Mouse (Mus musculus): ENCODE results near the gene Hsd11b1. TPM values are rescaled to one million over a fixed set of nuclear protein-coding genes. Genes with fewer than 3 reads are reported as not detected.

Hsd11b1 gene
- polyA plus RNA-seq, 1 experiment from 2014 or later = 64.3 TPM

GRCm38 (mm10) chr1:193301216-193302092 is 37.6 kb upstream of the Hsd11b1 start:
- peak overlapping the region; percentile 28 for H3K4me3 ChIP-seq (ENCODE audit: low read length)

GRCm38 (mm10) chr1:193299995-193300394 is 36.1 kb upstream of the Hsd11b1 start:
- Histone ChIP-seq H3K9ac (ENCODE audit: low read length) (no peak overlapping the region), H3K4me2 (ENCODE audit: low read depth, low read length) (no peak overlapping the region), H3K4me1 (replicated peaks; ENCODE audit: control insufficient read depth, insufficient read depth, low read length) (no peaks in the 10 kb centered on the region; the same call in 1 of the 2 replicates), H3K9me3 (ENCODE audit: control insufficient read depth, low read length) (no peaks in the 10 kb centered on the region), H3K27me3 (ENCODE audit: control insufficient read depth, insufficient read depth, low read depth, low read length) (no peaks in the 10 kb centered on the region), H3K27ac (ENCODE audit: low read length) (no peak overlapping the region), H3K4me3 (ENCODE audit: low read length) (no peak overlapping the region), H3K36me3 (ENCODE audit: control insufficient read depth, insufficient read depth, low read length) (no peaks in the 10 kb centered on the region)
- ATAC-seq (ENCODE audit: low read depth) = no peak
- 67% methylated on average over 1 of the region's 1 CpGs for WGBS

More at GRCm38 (mm10) chr1:193301216-193302092, 37.6 kb upstream of the Hsd11b1 start:
- H3K36me3 ChIP-seq (ENCODE audit: control insufficient read depth, insufficient read depth, low read length) = no peaks in the 10 kb centered on the region
- no peaks in the 10 kb centered on the region for H3K27me3 ChIP-seq (ENCODE audit: control insufficient read depth, insufficient read depth, low read depth, low read length)
- no peaks in the 10 kb centered on the region; the same call in 1 of the 2 replicates for H3K4me1 ChIP-seq (replicated peaks; ENCODE audit: control insufficient read depth, insufficient read depth, low read length)
- H3K4me2 ChIP-seq (ENCODE audit: low read depth, low read length) = peak overlapping the region; percentile 51
- peak overlapping the region; percentile 8; the same call in 1 of the 2 replicates for H3K9ac ChIP-seq (ENCODE audit: low read length)
- no peaks in the 10 kb centered on the region for H3K9me3 ChIP-seq (ENCODE audit: control insufficient read depth, low read length)
- WGBS = 34% methylated on average over 6 of the region's 6 CpGs
- peak; percentile 92 for ATAC-seq (ENCODE audit: low read depth)
- peak overlapping the region; percentile 75 for H3K27ac ChIP-seq (ENCODE audit: low read length)

DNA sequence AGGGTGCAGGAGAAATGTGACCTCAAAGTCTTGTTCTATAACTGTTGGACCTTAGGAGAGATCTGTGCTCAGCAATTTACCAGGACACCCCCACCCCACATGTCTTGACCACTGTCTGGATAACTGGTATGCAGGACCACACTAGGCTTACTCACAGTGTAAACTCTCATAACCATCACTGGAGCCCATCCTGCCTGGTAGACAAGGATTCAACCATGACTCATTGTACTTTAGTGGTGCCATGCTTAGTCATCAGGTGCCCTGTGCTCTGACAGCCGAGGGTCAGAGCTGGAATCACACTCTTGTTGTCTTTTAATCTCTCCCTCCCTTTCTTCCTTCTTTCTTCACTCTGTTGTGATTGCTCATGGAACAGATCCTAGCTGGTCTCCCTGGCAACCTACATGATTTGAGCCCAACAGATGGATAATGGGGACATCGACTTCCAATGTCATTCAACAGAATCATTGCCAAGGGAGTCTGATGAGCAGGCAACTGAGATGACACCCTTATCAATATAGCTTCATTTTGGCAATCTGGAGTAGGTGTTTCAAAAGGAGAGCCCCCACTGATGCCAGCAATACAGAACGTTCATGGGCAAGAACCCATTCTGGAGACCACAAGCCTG is 34.4 kb upstream of the Hsd11b1 start:
- ATAC-seq (ENCODE audit: low read depth) = no peak
- no peak overlapping the region for H3K9ac ChIP-seq (ENCODE audit: low read length)
- H3K27ac ChIP-seq (ENCODE audit: low read length) = no peak overlapping the region
- no peaks in the 10 kb centered on the region for H3K9me3 ChIP-seq (ENCODE audit: control insufficient read depth, low read length)
- H3K36me3 ChIP-seq (ENCODE audit: control insufficient read depth, insufficient read depth, low read length) = no peaks in the 10 kb centered on the region
- no peak overlapping the region for H3K4me3 ChIP-seq (ENCODE audit: low read length)
- H3K4me2 ChIP-seq (ENCODE audit: low read depth, low read length) = no peak overlapping the region
- WGBS = 72% methylated on average over 3 of the region's 3 CpGs
- no peaks in the 10 kb centered on the region for H3K27me3 ChIP-seq (ENCODE audit: control insufficient read depth, insufficient read depth, low read depth, low read length)
- no peaks in the 10 kb centered on the region; the same call in 1 of the 2 replicates for H3K4me1 ChIP-seq (replicated peaks; ENCODE audit: control insufficient read depth, insufficient read depth, low read length)

DNA sequence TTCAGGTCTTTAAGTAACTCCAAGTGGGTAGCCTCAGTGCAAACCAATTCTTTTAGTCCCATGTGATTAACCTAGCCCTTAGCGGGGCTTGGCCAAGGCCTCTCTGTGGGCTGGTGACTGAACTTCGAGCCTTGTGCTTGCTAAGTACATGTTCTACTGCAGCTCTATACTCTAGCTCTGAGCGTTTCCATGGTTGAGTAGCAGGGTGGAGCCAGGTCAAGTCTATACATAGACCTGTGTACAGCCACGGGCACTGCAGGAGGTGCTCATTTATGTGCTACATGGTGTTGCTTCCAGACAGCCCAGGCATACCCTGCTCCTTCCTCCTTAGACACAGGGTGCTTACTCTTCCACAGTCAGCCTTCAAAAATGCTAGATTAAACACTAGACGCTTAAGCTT is 32.0 kb upstream of the Hsd11b1 start:
- no peaks in the 10 kb centered on the region for H3K27me3 ChIP-seq (ENCODE audit: control insufficient read depth, insufficient read depth, low read depth, low read length)
- H3K36me3 ChIP-seq (ENCODE audit: control insufficient read depth, insufficient read depth, low read length) = no peaks in the 10 kb centered on the region
- H3K9me3 ChIP-seq (ENCODE audit: control insufficient read depth, low read length) = no peaks in the 10 kb centered on the region
- H3K4me3 ChIP-seq (ENCODE audit: low read length) = no peak overlapping the region
- no peak overlapping the region for H3K4me2 ChIP-seq (ENCODE audit: low read depth, low read length)
- 72% methylated on average over 5 of the region's 5 CpGs for WGBS
- no peak for ATAC-seq (ENCODE audit: low read depth)
- no peaks in the 10 kb centered on the region; the same call in 1 of the 2 replicates for H3K4me1 ChIP-seq (replicated peaks; ENCODE audit: control insufficient read depth, insufficient read depth, low read length)
- no peak overlapping the region for H3K9ac ChIP-seq (ENCODE audit: low read length)
- H3K27ac ChIP-seq (ENCODE audit: low read length) = no peak overlapping the region

DNA sequence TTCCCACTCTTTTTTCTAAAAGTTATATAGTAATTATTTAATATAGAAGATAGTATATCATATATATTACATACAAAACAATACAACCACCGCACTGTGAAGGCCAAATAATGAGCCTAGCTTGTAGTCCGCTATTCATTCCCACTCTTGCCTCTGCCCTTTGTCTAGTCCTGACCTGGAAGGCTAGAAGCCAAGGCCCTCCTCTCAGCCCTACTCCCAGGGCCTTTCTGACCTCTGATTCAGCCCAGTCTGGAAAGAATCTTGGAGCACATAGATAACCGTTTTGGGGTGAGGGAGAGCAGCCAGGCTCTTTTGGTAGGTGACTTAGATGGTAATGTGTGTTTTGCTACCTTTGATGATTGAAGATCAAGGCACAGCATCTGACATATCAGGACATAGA is 30.1 kb upstream of the Hsd11b1 start:
- no peak for ATAC-seq (ENCODE audit: low read depth)
- no peaks in the 10 kb centered on the region for H3K27me3 ChIP-seq (ENCODE audit: control insufficient read depth, insufficient read depth, low read depth, low read length)
- H3K4me2 ChIP-seq (ENCODE audit: low read depth, low read length) = no peak overlapping the region
- H3K27ac ChIP-seq (ENCODE audit: low read length) = no peak overlapping the region
- no peaks in the 10 kb centered on the region for H3K9me3 ChIP-seq (ENCODE audit: control insufficient read depth, low read length)
- 63% methylated on average over 3 of the region's 3 CpGs for WGBS
- no peaks in the 10 kb centered on the region for H3K36me3 ChIP-seq (ENCODE audit: control insufficient read depth, insufficient read depth, low read length)
- no peak overlapping the region for H3K4me3 ChIP-seq (ENCODE audit: low read length)
- H3K4me1 ChIP-seq (replicated peaks; ENCODE audit: control insufficient read depth, insufficient read depth, low read length) = no peaks in the 10 kb centered on the region
- no peak overlapping the region for H3K9ac ChIP-seq (ENCODE audit: low read length)

DNA sequence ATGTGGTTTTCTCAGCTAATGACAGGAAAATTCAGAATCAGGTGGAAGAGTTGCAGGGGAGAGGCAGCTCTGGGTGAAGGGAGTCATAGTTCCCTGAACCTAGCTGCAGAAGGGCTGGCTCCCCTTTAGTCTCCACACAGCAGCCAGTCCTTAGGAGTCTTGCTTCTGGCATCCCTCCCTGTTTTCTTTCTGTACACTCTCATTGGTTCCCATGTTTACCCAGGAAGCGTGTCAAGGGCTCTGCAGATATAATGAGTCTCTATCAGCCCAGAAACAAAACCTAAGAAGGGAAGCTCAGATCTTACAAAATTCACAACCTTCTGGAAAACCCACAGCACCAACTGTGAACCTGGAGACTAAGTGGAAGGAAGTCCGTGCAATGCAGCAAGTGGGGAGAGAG is 29.2 kb upstream of the Hsd11b1 start:
- Histone ChIP-seq H3K4me1 (replicated peaks; ENCODE audit: control insufficient read depth, insufficient read depth, low read length) (no peaks in the 10 kb centered on the region), H3K36me3 (ENCODE audit: control insufficient read depth, insufficient read depth, low read length) (no peaks in the 10 kb centered on the region), H3K4me3 (ENCODE audit: low read length) (no peak overlapping the region), H3K27me3 (ENCODE audit: control insufficient read depth, insufficient read depth, low read depth, low read length) (no peaks in the 10 kb centered on the region), H3K27ac (ENCODE audit: low read length) (no peak overlapping the region), H3K9me3 (ENCODE audit: control insufficient read depth, low read length) (no peaks in the 10 kb centered on the region), H3K9ac (ENCODE audit: low read length) (no peak overlapping the region), H3K4me2 (ENCODE audit: low read depth, low read length) (no peak overlapping the region)
- ATAC-seq (ENCODE audit: low read depth) = peak; percentile 76
- 26% methylated on average over 2 of the region's 2 CpGs for WGBS

GRCm38 (mm10) chr1:193290686-193291085 is 26.8 kb upstream of the Hsd11b1 start:
- H3K36me3 ChIP-seq (ENCODE audit: control insufficient read depth, insufficient read depth, low read length) = no peaks in the 10 kb centered on the region
- ATAC-seq (ENCODE audit: low read depth) = no peak
- no peak overlapping the region for H3K9ac ChIP-seq (ENCODE audit: low read length)
- H3K4me2 ChIP-seq (ENCODE audit: low read depth, low read length) = no peak overlapping the region
- no peak overlapping the region for H3K4me3 ChIP-seq (ENCODE audit: low read length)
- no peaks in the 10 kb centered on the region for H3K4me1 ChIP-seq (replicated peaks; ENCODE audit: control insufficient read depth, insufficient read depth, low read length)
- no peak overlapping the region for H3K27ac ChIP-seq (ENCODE audit: low read length)
- no peaks in the 10 kb centered on the region for H3K9me3 ChIP-seq (ENCODE audit: control insufficient read depth, low read length)
- no peaks in the 10 kb centered on the region for H3K27me3 ChIP-seq (ENCODE audit: control insufficient read depth, insufficient read depth, low read depth, low read length)

DNA sequence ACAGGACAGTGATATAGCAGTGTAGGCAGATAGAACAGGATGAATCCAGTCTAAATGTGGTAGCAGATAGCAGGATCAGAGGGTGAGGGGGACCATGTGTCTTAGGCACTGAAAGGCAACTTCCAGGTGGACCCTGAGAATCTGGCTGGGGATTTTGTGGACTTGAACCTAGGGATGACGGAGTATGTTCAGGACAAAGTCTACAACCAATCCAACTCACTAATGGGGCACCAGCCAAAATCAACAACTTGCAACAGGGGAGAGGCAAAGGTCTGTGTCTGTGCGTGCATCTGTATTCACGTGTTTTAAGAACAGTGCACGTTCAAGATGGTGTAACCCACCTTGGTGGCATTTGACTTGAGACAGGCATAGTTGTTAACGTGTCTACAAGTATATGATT is 26.0 kb upstream of the Hsd11b1 start:
- 89% methylated on average over 5 of the region's 5 CpGs for WGBS
- no peak for ATAC-seq (ENCODE audit: low read depth)
- Histone ChIP-seq H3K27me3 (ENCODE audit: control insufficient read depth, insufficient read depth, low read depth, low read length) (no peaks in the 10 kb centered on the region), H3K36me3 (ENCODE audit: control insufficient read depth, insufficient read depth, low read length) (no peaks in the 10 kb centered on the region), H3K4me2 (ENCODE audit: low read depth, low read length) (no peak overlapping the region), H3K27ac (ENCODE audit: low read length) (no peak overlapping the region), H3K9me3 (ENCODE audit: control insufficient read depth, low read length) (no peaks in the 10 kb centered on the region), H3K4me3 (ENCODE audit: low read length) (no peak overlapping the region), H3K9ac (ENCODE audit: low read length) (no peak overlapping the region), H3K4me1 (replicated peaks; ENCODE audit: control insufficient read depth, insufficient read depth, low read length) (no peaks in the 10 kb centered on the region)

- Histone ChIP-seq H3K27ac (ENCODE audit: low read length) (no peak overlapping the region), H3K4me3 (ENCODE audit: low read length) (no peak overlapping the region), H3K9me3 (ENCODE audit: control insufficient read depth, low read length) (no peaks in the 10 kb centered on the region), H3K36me3 (ENCODE audit: control insufficient read depth, insufficient read depth, low read length) (no peaks in the 10 kb centered on the region), H3K27me3 (ENCODE audit: control insufficient read depth, insufficient read depth, low read depth, low read length) (no peaks in the 10 kb centered on the region), H3K9ac (ENCODE audit: low read length) (no peak overlapping the region), H3K4me2 (ENCODE audit: low read depth, low read length) (no peak overlapping the region), H3K4me1 (replicated peaks; ENCODE audit: control insufficient read depth, insufficient read depth, low read length) (no peaks in the 10 kb centered on the region)
- 84% methylated on average over 3 of the region's 3 CpGs for WGBS
- ATAC-seq (ENCODE audit: low read depth) = no peak
Observed at GRCm38 (mm10) chr1:193289076-193289475, 25.2 kb upstream of the Hsd11b1 start.
